Mouse (Mus musculus) T-helper 1 cell (primary cell): ENCODE measurements around the gene Gm3636.
"Not testable (repeated sequence)": the region's sequence is repeated elsewhere in the genome, so short reads cannot be mapped to it uniquely, and the experiment has no call there.

Experiments used
- in situ Hi-C: fragments of 300-600 bp; cut with MboI, MseI; formaldehyde crosslinking; loops from one replicate; pipeline ENCODE4 v1.15.1; 2025; ENCODE audit warnings: high pct_unique_total_duplicates

The Gm3636 gene

GRCm38 (mm10) chr14:6742232-6742631 lies at the start of gene Gm3636:
TSS of gene Gm3636 (minus strand) at chr14:6742332.
- in situ Hi-C loops: not testable (repeated sequence)

DNA sequence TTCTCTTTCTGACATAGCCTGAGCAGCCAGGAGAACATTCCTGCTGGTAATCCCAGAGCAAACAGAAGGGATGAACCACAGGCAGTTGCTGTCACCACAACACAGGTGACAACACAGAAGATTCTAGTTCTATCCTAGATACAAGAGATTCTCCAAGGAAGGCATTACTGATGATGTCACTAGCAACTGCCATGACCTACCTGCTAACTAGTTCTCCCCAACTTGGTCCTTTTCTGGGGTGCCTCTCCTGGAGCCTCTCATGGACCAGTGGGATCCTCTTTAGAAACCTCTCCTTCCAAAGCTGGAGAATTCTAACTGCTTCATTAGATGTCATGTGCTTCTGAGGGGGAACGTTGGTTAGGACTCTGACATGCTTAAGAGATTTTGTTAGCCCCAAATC lies 32.2 kb upstream of the Gm3636 start, which contains the start of gene Gm8362:
Gm8362 (minus strand) TSS at position 101 of the 400 bp plus-strand sequence.
- in situ Hi-C loops: loop anchor here (25.0 kb wide), 1 partner anchor 1013 kb away; the partner anchor contains the start of gene Gm26661

DNA sequence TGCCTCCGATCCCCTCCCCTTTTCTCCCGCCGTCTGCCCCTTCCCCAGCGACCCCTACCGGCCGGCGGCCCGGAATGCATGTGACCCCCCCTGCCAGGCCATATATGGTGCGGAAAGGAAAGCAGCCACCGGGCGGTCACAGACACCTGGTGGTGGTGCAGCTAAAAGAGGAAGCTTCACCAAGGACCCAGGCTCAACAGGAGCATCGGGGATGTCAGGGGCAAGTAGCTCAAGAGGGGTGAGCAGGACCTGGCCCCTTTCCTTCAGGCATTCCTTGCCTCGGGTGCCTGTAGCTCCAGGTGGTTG lies 15.1 kb upstream of the Gm3636 start:
- in situ Hi-C loops: loop anchor here (10.0 to 25.0 kb wide), 2 partner anchors 558 to 1030 kb away; partner anchors contain the start of genes Gm26661 and Gm3739

DNA sequence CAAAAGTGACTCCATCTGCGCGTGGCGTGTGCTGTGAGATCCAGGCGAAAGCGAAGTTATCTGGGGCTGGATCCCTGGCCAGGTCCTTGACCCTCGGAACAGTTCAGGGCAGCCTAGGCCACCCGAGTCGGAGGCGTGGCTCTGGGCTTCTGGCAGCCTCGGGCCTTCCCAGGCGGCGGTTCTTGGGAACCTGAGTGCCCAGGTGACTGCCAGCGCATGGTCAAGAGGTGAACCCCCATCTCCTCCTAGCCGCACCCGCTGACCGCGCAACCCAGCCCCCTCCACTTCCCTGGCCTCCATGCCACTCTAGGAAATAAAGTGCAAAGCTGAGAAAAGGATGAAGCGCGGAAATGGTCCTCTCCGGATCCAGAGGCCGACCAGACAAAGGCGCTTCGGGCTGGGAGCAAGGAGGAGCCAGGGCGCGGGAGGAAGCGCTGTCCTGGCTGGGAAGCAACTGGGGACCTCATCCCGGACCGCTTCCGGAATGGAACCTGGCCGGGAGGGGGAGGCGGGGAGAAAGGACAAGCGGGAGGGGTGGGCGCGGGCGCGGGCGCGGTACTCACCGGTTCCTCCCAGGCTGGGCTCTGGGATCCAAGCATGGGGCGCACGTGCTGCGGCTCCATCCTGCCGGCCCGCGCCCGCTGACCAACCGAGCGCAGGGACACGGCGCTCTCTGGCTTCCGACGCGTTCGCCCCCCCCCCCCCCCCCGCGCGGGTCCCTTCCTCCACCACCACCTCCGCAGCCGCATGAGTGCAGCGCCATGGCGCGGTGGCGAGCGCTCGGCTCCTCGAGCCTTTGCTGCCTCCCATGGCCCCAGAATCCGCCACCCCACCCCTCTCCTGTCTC lies 14.5 kb upstream of the Gm3636 start:
- in situ Hi-C loops: loop anchor here (10.0 to 25.0 kb wide), 2 partner anchors 558 to 1031 kb away; partner anchors contain the start of genes Gm26661 and Gm3739

- in situ Hi-C loops: loop anchor here (25.0 kb wide), 1 partner anchor 717 kb away; no protein-coding TSS in a partner anchor
Observed at GRCm38 (mm10) chr14:6720151-6720550, 22.0 kb downstream of the Gm3636 start, which contains the start of gene Gm8050. TSS of gene Gm8050 (minus strand) at chr14:6720251.
